Mouse (Mus musculus): ENCODE measurements around the gene Exosc5. TPM values are rescaled to one million over a fixed set of nuclear protein-coding genes. Genes with fewer than 3 reads are reported as not detected.
A peak's percentile ranks its signal among the peaks of the same experiment; 100 is the strongest.

Exosc5 gene
- total and polyA plus RNA-seq, 2 experiments from 2014 or later: 20.3 to 27.7 TPM

DNA sequence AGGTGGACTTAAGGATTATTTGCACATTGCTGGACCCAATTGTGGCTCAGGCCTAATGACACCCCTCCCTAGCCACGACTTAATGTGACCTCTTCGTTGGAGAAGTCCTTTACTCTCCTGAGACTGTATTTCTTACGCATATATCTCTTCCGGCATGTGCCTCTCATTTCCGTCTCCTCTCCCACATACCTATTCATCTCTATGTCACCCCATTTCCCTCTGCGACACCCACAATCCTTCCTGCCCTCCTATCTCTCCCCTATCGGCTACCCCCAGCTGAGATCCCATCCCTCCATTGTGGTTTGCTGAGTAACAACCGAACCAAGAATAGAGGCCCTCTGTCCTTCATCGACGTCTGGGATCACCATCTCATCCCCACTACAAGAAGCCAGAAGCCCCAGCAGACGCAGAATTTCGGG lies 30.6 kb downstream of the Exosc5 start:
- peak overlapping the region; percentile 79 for H3K4me2 ChIP-seq (ENCODE audit: low read depth, low read length)
- peak overlapping the region; percentile 84 for H3K4me3 ChIP-seq (ENCODE audit: low read depth, low read length)
- H3K27me3 ChIP-seq (ENCODE audit: control insufficient read depth, insufficient read depth, low read length): no peaks in the 10 kb centered on the region
- WGBS: 8% methylated on average over 12 of the region's 12 CpGs
- ATAC-seq (ENCODE audit: insufficient read depth, low read depth) (peak; percentile 2; the same call in 1 of the 2 replicates), DNase-seq (ENCODE audit: low spot score) (peak; percentile 37)
- H3K36me3 ChIP-seq (replicated peaks; ENCODE audit: control insufficient read depth, insufficient read depth, low read length): peaks cover 8% of the 10 kb centered on the region; the same call in 1 of the 2 replicates
- H3K4me1 ChIP-seq (ENCODE audit: control insufficient read depth, insufficient read depth): peaks cover 4% of the 10 kb centered on the region; the same call in 1 of the 2 replicates
- H3K9ac ChIP-seq (replicated peaks; ENCODE audit: low read depth, low read length): 0 out of 2 replicates have a peak overlapping the region, but pooled peaks have one; percentile 71
- H3K27ac ChIP-seq (ENCODE audit: low read depth): peak overlapping the region; percentile 87
- TF ChIP-seq EP300 (IDR thresholded peaks at IDR 0.05; ENCODE audit: low read depth) (peak; percentile 3; the same call in 1 of the 2 replicates), CTCF (IDR thresholded peaks at IDR 0.05; ENCODE audit: low read depth) (no peak)
- H3K9me3 ChIP-seq (replicated peaks; ENCODE audit: control insufficient read depth, low read length): no peaks in the 10 kb centered on the region

DNA sequence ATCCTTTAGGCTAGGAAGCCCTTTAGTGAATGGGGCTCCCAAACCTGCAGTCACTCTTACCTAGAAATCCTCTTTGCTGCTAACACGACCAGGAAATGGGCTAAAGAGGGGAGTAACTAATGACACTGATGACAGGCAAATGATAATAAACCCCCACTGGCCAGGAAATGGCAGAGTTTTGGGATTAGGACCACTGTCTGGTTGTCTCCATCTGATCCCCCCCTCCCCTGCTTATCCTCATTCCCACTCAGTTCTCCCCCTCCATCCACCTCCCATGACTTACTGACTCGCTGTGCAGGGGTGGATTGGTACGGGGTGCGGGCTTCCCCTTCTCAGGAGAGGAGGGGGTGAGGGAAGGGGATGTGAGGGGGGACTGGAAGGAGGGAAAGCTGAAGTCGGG lies 31.1 kb downstream of the Exosc5 start:
- no peaks in the 10 kb centered on the region for H3K27me3 ChIP-seq (ENCODE audit: control insufficient read depth, insufficient read depth, low read length)
- H3K4me1 ChIP-seq (ENCODE audit: control insufficient read depth, insufficient read depth): peaks cover 4% of the 10 kb centered on the region; the same call in 1 of the 2 replicates
- peak overlapping the region; percentile 84 for H3K4me3 ChIP-seq (ENCODE audit: low read depth, low read length)
- peaks cover 8% of the 10 kb centered on the region; the same call in 1 of the 2 replicates for H3K36me3 ChIP-seq (replicated peaks; ENCODE audit: control insufficient read depth, insufficient read depth, low read length)
- DNase-seq (ENCODE audit: low spot score) (no peak), ATAC-seq (ENCODE audit: insufficient read depth, low read depth) (no peak)
- 34% methylated on average over 5 of the region's 5 CpGs for WGBS
- H3K9me3 ChIP-seq (replicated peaks; ENCODE audit: control insufficient read depth, low read length): no peaks in the 10 kb centered on the region
- TF ChIP-seq CTCF (IDR thresholded peaks at IDR 0.05; ENCODE audit: low read depth): no peak
- no peak for TF ChIP-seq EP300 (IDR thresholded peaks at IDR 0.05; ENCODE audit: low read depth)
- peak overlapping the region; percentile 79 for H3K4me2 ChIP-seq (ENCODE audit: low read depth, low read length)
- peak overlapping the region; percentile 87; the same call in 1 of the 2 replicates for H3K27ac ChIP-seq (ENCODE audit: low read depth)
- H3K9ac ChIP-seq (replicated peaks; ENCODE audit: low read depth, low read length): no peak overlapping the region

DNA sequence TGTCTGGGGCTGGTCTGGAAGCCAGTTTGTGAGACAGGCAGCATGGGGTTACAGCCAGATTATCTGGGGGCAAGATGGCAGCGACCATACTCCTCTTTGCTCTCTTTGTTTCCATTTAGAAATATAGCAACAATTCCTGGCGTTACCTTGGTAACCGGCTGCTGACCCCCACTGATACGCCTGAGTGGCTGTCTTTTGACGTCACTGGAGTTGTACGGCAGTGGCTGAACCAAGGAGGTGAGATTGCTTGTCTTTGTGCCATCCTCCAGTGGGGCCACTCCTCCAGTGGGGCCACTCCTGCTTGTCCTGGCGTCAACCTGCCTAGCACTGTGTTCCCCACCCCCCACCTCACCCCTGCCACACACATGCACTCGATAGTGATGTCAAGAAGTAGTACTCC lies 35.1 kb downstream of the Exosc5 start:
- Histone ChIP-seq H3K4me2 (ENCODE audit: low read depth, low read length) (no peak overlapping the region), H3K36me3 (replicated peaks; ENCODE audit: control insufficient read depth, insufficient read depth, low read length) (peaks cover 35% of the 10 kb centered on the region), H3K27ac (ENCODE audit: low read depth) (no peak overlapping the region), H3K9me3 (replicated peaks; ENCODE audit: control insufficient read depth, low read length) (no peaks in the 10 kb centered on the region), H3K4me3 (ENCODE audit: low read depth, low read length) (no peak overlapping the region), H3K27me3 (ENCODE audit: control insufficient read depth, insufficient read depth, low read length) (no peaks in the 10 kb centered on the region), H3K4me1 (ENCODE audit: control insufficient read depth, insufficient read depth) (no peaks in the 10 kb centered on the region; the same call in 1 of the 2 replicates), H3K9ac (replicated peaks; ENCODE audit: low read depth, low read length) (no peak overlapping the region)
- DNase-seq (ENCODE audit: low spot score): no peak
- WGBS: 67% methylated on average over 8 of the region's 8 CpGs
- no peak for TF ChIP-seq EP300 (IDR thresholded peaks at IDR 0.05; ENCODE audit: low read depth)
- no peak for ATAC-seq (ENCODE audit: insufficient read depth, low read depth)

DNA sequence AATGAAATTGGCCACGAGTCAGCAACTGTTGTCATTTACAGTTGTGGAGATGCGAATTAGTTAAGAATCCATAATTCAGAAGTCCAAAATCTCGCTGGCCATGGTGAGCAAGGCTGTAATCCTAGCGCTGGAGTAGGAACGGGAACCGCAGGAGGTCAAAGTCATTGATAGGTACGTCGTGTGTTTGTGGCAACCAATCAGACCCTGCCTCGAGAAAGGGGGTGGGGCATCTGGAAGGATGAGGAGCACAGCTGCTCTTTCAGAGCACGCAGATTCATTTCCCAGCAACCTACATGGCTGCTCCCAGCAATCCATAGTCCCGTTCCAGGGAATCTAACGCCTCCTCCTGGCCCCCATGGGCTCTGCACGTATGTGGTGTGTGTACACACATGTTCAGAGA lies 40.9 kb downstream of the Exosc5 start:
- ATAC-seq (ENCODE audit: insufficient read depth, low read depth): no peak
- no peak overlapping the region for H3K27ac ChIP-seq (ENCODE audit: low read depth)
- H3K36me3 ChIP-seq (replicated peaks; ENCODE audit: control insufficient read depth, insufficient read depth, low read length): peaks cover 41% of the 10 kb centered on the region
- 63% methylated on average over 13 of the region's 13 CpGs for WGBS
- peaks cover 15% of the 10 kb centered on the region for H3K4me1 ChIP-seq (ENCODE audit: control insufficient read depth, insufficient read depth)
- TF ChIP-seq EP300 (IDR thresholded peaks at IDR 0.05; ENCODE audit: low read depth): no peak
- TF ChIP-seq CTCF (IDR thresholded peaks at IDR 0.05; ENCODE audit: low read depth): no peak
- no peak overlapping the region for H3K4me2 ChIP-seq (ENCODE audit: low read depth, low read length)
- no peak for DNase-seq (ENCODE audit: low spot score)
- H3K9ac ChIP-seq (replicated peaks; ENCODE audit: low read depth, low read length): no peak overlapping the region
- no peaks in the 10 kb centered on the region for H3K27me3 ChIP-seq (ENCODE audit: control insufficient read depth, insufficient read depth, low read length)
- peaks cover 9% of the 10 kb centered on the region; the same call in 1 of the 2 replicates for H3K9me3 ChIP-seq (replicated peaks; ENCODE audit: control insufficient read depth, low read length)
- no peak overlapping the region for H3K4me3 ChIP-seq (ENCODE audit: low read depth, low read length)

DNA sequence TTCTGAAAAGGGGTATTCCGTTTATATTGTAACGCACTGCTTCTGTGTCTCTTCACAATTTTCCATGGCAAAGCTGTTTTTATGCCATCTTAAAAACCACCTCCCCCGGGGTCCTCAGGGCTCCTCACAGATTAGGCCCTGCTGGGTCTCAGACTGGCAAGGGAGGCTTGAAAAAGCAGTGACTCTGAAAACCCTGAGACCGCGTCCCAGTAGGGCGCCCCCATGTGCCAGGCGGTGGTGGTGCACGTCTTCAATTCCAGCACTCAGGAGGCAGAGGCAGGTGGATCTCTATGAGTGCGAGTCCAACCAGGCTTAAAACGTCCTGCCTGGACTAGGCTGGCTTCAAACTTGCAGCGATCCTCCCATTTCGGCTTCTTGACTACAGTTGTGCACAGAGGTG lies 41.8 kb downstream of the Exosc5 start:
- Histone ChIP-seq H3K9me3 (replicated peaks; ENCODE audit: control insufficient read depth, low read length) (peaks cover 9% of the 10 kb centered on the region; the same call in 1 of the 2 replicates), H3K9ac (replicated peaks; ENCODE audit: low read depth, low read length) (no peak overlapping the region), H3K4me3 (ENCODE audit: low read depth, low read length) (no peak overlapping the region), H3K27ac (ENCODE audit: low read depth) (no peak overlapping the region), H3K4me1 (ENCODE audit: control insufficient read depth, insufficient read depth) (peaks cover 23% of the 10 kb centered on the region), H3K36me3 (replicated peaks; ENCODE audit: control insufficient read depth, insufficient read depth, low read length) (peaks cover 36% of the 10 kb centered on the region), H3K27me3 (ENCODE audit: control insufficient read depth, insufficient read depth, low read length) (no peaks in the 10 kb centered on the region), H3K4me2 (ENCODE audit: low read depth, low read length) (no peak overlapping the region)
- no peak for DNase-seq (ENCODE audit: low spot score)
- WGBS: 77% methylated on average over 12 of the region's 12 CpGs
- no peak for ATAC-seq (ENCODE audit: insufficient read depth, low read depth)
- no peak for TF ChIP-seq EP300 (IDR thresholded peaks at IDR 0.05; ENCODE audit: low read depth)
- no peak for TF ChIP-seq CTCF (IDR thresholded peaks at IDR 0.05; ENCODE audit: low read depth)

DNA sequence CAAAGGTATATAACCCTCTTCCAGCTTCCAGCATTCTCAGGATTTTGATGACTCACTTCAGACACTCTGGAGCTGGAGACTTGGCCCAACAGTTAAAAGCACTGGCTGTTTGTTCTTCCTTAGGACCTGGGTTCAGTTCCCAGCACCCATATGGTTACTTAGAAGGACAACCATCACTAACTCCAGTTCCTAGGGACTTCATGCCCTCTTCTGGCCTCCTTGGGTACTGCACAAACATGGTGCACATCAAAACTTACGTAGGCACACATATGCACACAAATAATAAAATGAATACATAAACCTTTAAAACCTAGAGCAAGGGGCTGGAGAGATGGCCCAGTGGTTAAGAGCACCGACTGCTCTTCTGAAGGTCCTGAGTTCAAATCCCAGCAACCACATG lies 43.4 kb downstream of the Exosc5 start:
- H3K4me1 ChIP-seq (ENCODE audit: control insufficient read depth, insufficient read depth): peaks cover 36% of the 10 kb centered on the region
- peaks cover 24% of the 10 kb centered on the region for H3K36me3 ChIP-seq (replicated peaks; ENCODE audit: control insufficient read depth, insufficient read depth, low read length)
- peaks cover 9% of the 10 kb centered on the region; the same call in 1 of the 2 replicates for H3K9me3 ChIP-seq (replicated peaks; ENCODE audit: control insufficient read depth, low read length)
- ATAC-seq (ENCODE audit: insufficient read depth, low read depth) (no peak), DNase-seq (ENCODE audit: low spot score) (no peak)
- no peaks in the 10 kb centered on the region for H3K27me3 ChIP-seq (ENCODE audit: control insufficient read depth, insufficient read depth, low read length)
- no peak overlapping the region for H3K4me2 ChIP-seq (ENCODE audit: low read depth, low read length)
- no peak overlapping the region for H3K9ac ChIP-seq (replicated peaks; ENCODE audit: low read depth, low read length)
- no peak overlapping the region for H3K4me3 ChIP-seq (ENCODE audit: low read depth, low read length)
- no peak overlapping the region for H3K27ac ChIP-seq (ENCODE audit: low read depth)
- TF ChIP-seq CTCF (IDR thresholded peaks at IDR 0.05; ENCODE audit: low read depth) (no peak), EP300 (IDR thresholded peaks at IDR 0.05; ENCODE audit: low read depth) (no peak)
- 91% methylated on average over 2 of the region's 2 CpGs for WGBS
